Mouse (Mus musculus): ENCODE results near the gene Otud5.
A peak's percentile ranks its signal among the peaks of the same experiment; 100 is the strongest.
"Not testable (repeated sequence)": the region's sequence is repeated elsewhere in the genome, so short reads cannot be mapped to it uniquely, and the experiment has no call there.

Otud5 gene

DNA sequence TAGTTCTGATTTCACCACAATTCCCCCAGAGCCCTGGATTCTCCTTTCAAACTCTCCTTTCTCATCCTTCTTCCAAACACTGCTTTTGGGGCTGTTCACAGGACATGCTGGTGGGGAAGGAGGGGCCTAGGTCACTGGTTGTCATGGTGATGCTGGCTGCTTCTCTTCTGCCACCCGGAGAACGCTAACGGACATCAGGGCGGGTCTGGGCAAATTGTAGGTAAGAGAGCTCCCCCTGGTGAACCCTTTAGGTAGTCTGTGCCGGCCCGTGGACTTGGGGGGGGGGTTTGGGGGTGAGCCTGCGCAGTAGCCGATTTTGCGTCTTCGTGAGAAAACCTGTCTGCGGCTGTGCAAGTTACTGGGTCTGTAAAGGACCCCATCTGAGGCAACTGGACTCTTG, 38.7 kb downstream of the Otud5 start:
- peak; percentile 61 for DNase-seq (ENCODE audit: low read depth)

- DNase-seq (ENCODE audit: low read depth): peak; percentile 90
Observed at GRCm38 (mm10) chrX:7883841-7884567, 42.8 kb downstream of the Otud5 start, which contains the start of gene Slc35a2. Gene Slc35a2 (plus strand): TSS chrX:7884028.

DNA sequence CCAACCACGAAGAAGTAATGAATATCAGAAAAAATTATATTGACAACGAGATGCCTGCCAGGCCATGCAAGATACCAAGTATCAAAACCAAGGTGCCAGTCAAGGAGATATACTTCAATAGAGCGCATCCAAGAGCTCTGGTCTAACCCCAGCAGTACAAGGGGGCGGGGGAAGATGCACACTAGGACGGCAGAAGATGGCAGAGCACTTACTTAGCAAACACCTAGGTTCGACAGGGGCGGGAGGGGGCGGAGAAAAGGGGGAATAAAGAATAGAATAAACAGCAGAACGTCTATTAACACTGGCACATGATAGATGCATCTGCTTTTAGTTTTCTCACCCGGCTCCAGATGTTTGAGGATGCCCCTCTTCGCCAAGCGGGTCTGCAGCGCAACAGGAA, 57.0 kb downstream of the Otud5 start:
- peak; percentile 2 for DNase-seq (ENCODE audit: low read depth)

GRCm38 (mm10) chrX:7898880-7899874, 58.0 kb downstream of the Otud5 start, which contains the start of the genes Pqbp1 and Timm17b:
Gene Pqbp1 (minus strand): TSS chrX:7899269.
Gene Timm17b (plus strand): TSS chrX:7899357.
- peak; percentile 91 for DNase-seq (ENCODE audit: low read depth)

GRCm38 (mm10) chrX:7904441-7904840, 63.3 kb downstream of the Otud5 start:
- DNase-seq (ENCODE audit: low read depth): no peak

DNA sequence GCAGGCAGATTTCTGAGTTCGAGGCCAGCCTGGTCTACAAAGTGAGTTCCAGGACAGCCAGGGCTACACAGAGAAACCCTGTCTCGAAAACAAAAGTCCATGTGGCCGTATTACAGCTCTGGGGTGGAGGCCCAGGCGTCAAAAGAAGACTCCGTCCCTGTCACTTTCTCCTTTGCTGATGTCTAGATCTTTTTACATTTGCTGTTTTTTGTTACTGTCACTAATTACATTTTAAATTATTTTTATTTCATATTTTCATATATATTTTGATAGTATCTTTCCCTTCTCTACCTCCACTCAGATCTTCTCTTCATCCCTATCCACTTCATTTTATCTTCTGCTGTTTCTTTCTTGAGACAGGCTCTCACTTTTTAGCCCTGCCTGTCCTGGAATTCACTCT, 66.6 kb downstream of the Otud5 start, which contains the start of gene Gm10491:
Gene Gm10491 (minus strand): TSS at position 101 of the 400 bp plus-strand sequence.
- no peak for DNase-seq (ENCODE audit: low read depth)

DNA sequence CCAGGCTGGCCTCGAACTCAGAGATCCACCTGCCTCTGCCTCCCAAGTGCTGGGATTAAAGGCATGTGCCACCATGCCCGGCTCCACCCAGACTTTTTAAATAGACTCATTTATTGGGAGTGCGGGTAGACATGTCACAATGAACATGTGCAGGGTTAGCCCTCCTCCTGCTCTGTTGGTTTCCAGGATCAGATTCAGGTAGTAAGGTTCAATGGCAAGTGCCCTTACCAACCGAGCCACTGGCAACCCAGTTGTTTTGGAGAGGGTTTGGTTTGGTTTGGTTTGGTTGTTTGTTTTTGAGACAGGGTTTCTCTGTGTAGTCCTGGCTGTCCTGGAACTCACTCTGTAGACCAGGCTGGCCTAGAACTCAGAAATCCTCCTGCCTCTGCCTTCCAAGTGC, 68.1 kb downstream of the Otud5 start, which contains the start of gene Gm10490:
Gene Gm10490 (plus strand): TSS at position 301 of the 400 bp plus-strand sequence.
- not testable (repeated sequence) for DNase-seq (ENCODE audit: low read depth)

- DNase-seq (ENCODE audit: low read depth): peak; percentile 22
Observed at GRCm38 (mm10) chrX:7910473-7910872, 69.3 kb downstream of the Otud5 start.

DNA sequence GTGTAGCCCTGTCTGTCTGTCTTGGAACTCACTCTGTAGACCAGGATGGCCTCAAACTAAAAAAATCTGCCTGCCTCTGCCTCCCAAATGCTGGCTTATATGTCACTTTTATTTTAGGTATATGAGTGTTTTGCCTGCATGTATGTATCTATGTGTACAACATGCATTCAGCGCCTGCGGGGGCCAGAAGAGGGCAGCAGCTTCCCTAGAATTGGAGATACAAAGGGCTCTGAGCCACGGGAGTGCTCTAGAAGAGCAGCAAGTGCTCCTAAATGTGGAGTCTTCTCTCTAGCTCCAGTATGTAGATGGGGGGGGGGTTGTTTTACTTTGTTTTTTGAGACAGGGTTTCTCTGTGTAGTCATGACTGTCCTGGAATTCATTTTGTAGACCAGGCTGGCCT, 74.5 kb downstream of the Otud5 start:
- DNase-seq (ENCODE audit: low read depth): peak; percentile 46

GRCm38 (mm10) chrX:7917960-7918359, 76.8 kb downstream of the Otud5 start:
- DNase-seq (ENCODE audit: low read depth): not testable (repeated sequence)

DNA sequence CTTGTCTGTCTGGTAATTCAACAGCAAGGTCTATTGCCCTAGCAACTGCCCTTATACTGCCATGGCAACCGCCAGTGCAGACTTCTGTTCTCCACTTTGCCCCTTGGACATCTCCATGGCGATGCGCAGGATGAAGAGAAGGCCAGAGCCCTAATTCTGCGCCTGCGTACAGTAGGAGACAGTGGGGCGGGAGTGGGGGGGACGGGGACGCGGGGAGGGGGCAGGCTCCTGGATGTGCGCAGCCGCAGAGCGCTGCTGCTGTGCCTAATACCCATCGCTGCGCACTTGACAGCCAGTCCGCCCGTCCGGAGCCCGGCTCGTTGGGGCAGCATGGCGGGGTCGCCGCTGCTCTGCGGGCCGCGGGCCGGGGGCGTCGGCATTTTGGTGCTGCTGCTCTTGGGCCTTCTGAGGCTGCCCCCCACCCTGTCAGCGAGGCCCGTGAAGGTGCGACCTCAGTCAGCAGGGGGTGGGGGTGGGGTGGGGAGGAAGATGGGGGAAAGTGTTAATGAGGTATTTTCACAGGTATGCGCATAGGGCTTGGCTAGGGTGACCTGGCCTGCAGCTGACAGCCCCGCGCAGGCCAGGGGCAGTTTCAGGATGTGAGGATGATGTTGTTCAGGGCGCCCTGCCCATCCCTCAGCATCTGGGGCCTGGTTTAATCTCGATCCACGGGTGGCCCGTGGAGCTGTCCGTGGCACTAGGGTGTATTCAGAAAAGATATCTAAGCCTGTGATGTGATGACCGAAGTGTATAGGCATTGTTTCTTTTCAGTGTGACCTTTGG, 78.6 kb downstream of the Otud5 start, which contains the start of gene Pcsk1n:
Gene Pcsk1n (plus strand): TSS at position 222 of the 783 bp plus-strand sequence.
- no peak for DNase-seq (ENCODE audit: low read depth)

DNA sequence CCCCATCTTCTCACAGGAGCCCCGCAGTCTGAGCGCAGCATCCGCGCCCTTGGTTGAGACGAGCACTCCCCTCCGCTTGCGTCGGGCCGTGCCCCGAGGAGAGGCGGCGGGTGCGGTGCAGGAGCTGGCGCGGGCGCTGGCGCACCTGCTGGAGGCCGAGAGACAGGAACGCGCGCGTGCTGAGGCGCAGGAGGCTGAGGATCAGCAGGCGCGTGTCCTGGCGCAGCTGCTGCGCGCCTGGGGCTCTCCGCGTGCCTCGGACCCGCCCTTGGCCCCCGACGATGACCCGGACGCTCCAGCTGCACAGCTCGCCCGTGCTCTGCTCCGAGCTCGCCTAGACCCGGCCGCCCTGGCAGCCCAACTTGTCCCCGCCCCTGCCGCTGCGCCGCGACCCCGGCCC, 80.9 kb downstream of the Otud5 start:
- no peak for DNase-seq (ENCODE audit: low read depth)
